Comparison of ENCODE assay signal across 8 mouse cellular contexts in the genomic region with DNA sequence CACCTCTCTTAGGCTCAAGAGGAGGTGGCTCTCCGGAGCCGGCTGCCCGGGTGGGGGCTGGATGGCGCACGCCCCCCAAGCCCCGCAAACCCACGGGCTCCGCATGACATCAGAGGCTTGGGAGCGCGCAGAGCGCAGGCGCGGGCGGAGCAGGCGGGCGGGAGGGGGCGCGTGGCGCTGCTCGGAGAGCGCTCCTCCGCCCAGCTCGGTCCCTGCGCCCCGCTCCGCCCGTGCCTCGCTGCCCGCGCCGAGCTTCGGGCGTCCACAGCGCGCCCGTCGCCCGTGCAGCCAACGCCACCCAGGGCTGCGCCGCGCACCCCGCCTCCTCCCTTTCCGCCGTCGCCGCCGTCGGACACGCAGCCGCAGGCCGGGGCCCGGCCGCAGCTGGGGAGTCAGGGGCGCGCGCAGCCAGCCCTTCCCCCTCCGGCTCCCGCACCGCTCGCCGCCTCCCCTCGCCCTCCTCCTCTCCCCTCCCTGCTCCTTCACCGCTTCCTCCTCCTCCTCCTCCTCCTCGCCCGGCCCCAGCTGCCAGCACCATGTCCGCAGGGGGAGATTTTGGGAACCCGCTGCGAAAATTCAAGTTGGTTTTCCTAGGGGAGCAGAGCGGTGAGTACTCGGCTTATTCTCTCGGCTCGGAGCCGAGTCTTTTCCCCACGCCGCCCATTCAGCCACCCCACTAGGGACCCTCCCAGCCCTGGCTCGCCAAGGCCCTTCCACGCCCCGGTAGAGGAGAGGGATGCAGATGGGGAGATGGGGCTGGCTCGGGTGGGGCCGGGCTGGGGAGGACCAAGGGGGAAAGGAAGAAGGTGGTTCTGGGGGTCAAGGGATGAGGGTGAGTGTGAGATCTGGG. TPM values are rescaled to one million over a fixed set of nuclear protein-coding genes. Genes with fewer than 3 reads are reported as not detected.
A peak's percentile ranks its signal among the peaks of the same experiment; 100 is the strongest.
DNase-seq lines count a peak whose midpoint lies in the region; ATAC-seq and TF ChIP-seq lines count a peak whose summit lies in the region.

A gene (plus strand): TSS at position 167 of the 850 bp plus-strand sequence.

- H3K4me2 ChIP-seq in embryonic facial prominence, embryonic 14.5 days (ENCODE audit: low read depth, low read length) = peak within 1 kb of the TSS; percentile 96

- no peak for TF ChIP-seq CTCF in E14TG2a.4 (conservative IDR thresholded peaks at IDR 0.05; ENCODE audit: low read length)

- under 1% methylated on average over 30 of the region's 81 CpGs for WGBS in embryonic facial prominence, embryonic 14.5 days

- peaks cover 24% of the 10 kb centered on the region for H3K9me3 ChIP-seq in E14TG2a.4 (ENCODE audit: low read length)
- H3K9me3 ChIP-seq in embryonic facial prominence, embryonic 14.5 days (ENCODE audit: control insufficient read depth, low read length) = no peaks in the 10 kb centered on the region

- peak within 1 kb of the TSS; percentile 84 for H3K4me3 ChIP-seq in E14TG2a.4 (replicated peaks; ENCODE audit: low read length)
- peak within 1 kb of the TSS; percentile 71 for H3K4me3 ChIP-seq in embryonic facial prominence, embryonic 14.5 days (ENCODE audit: low read depth, low read length)

- intact Hi-C loops in heart, postnatal 10 days (cut with DNase I) = no loop called here

- peaks cover 70% of the 10 kb centered on the region for H3K27me3 ChIP-seq in E14TG2a.4 (ENCODE audit: insufficient read depth, low read length)
- peaks cover 45% of the 10 kb centered on the region for H3K27me3 ChIP-seq in embryonic facial prominence, embryonic 14.5 days (replicated peaks; ENCODE audit: control insufficient read depth, insufficient read depth, low read length)

- ATAC-seq in embryonic facial prominence, embryonic 14.5 days (ENCODE audit: low read depth) = peak; percentile 74

- H3K4me1 ChIP-seq in E14TG2a.4 (replicated peaks; ENCODE audit: low read depth, low read length) = peaks cover 27% of the 10 kb centered on the region
- peaks cover 21% of the 10 kb centered on the region; the same call in 1 of the 2 replicates for H3K4me1 ChIP-seq in embryonic facial prominence, embryonic 14.5 days (ENCODE audit: control insufficient read depth, insufficient read depth, low read length)

- peak; percentile 61 for DNase-seq in adrenal gland, postnatal 25 days
- peak; percentile 72 for DNase-seq in embryonic facial prominence, embryonic 14.5 days (ENCODE audit: low spot score)
- peak; percentile 34 to 47 for DNase-seq in heart, postnatal 10 days
- DNase-seq in layer of hippocampus, postnatal 25 days (ENCODE audit: extremely low spot score in 1 of 2, low spot score in 1 of 2) = peak; percentile 65 to 74
- DNase-seq in lung, postnatal 10 days = peak; percentile 65
- peak; percentile 72 for DNase-seq in right cerebral cortex, adult 2 months (ENCODE audit: low spot score in 2 of 2)
- DNase-seq in spleen, postnatal 10 days (ENCODE audit: low spot score in 2 of 2) = no peak

- no peak within 1 kb of the TSS for H3K27ac ChIP-seq in embryonic facial prominence, embryonic 14.5 days (replicated peaks; ENCODE audit: low read depth, low read length)

- H3K36me3 ChIP-seq in E14TG2a.4 (ENCODE audit: insufficient read depth, low read length) = no peaks in the 10 kb centered on the region
- no peaks in the 10 kb centered on the region for H3K36me3 ChIP-seq in embryonic facial prominence, embryonic 14.5 days (ENCODE audit: control insufficient read depth, insufficient read depth, low read length)

- H3K9ac ChIP-seq in embryonic facial prominence, embryonic 14.5 days (ENCODE audit: low read depth, low read length) = peak within 1 kb of the TSS; percentile 77

RNA-seq across cellular contexts. Expression of the gene that starts here (rescaled TPM):
- 2.1 TPM in 2 replicates for total RNA-seq in adrenal gland, postnatal 25 days (2021)
- polyA plus RNA-seq in embryonic facial prominence, embryonic 14.5 days (2014; fragmentation: Nextera tagmentation; extraction: Ambion mirVana) = 7.3 and 8.3 TPM in 2 replicates
- 1 to 10 TPM; 1.7 to 1.8 TPM for total RNA-seq in heart, postnatal 10 days (2021)
- 100 to 1,000 TPM; 454 to 464 TPM for total RNA-seq in layer of hippocampus, postnatal 25 days (2021)

Comparison
In these comparisons a context has a peak if more than half of its experiments do, and no peak if none do; other contexts are left out.
1. RNA of the gene that starts here (total RNA-seq): 454 to 464 TPM in layer of hippocampus, postnatal 25 days; 2.1 TPM in adrenal gland, postnatal 25 days and 1.7 to 1.8 TPM in heart, postnatal 10 days; every median in the first group is over 100 times any median in the second.
2. DNase-seq: peak in adrenal gland, postnatal 25 days (single experiment), embryonic facial prominence, embryonic 14.5 days (single experiment), heart, postnatal 10 days (2 of 2), layer of hippocampus, postnatal 25 days (2 of 2), lung, postnatal 10 days (single experiment) and right cerebral cortex, adult 2 months (2 of 2); none in spleen, postnatal 10 days (0 of 2).